Mouse (Mus musculus): Measurements from ENCODE around the gene Agfg2. TPM values are rescaled to one million over a fixed set of nuclear protein-coding genes. Genes with fewer than 3 reads are reported as not detected.
A peak's percentile ranks its signal among the peaks of the same experiment; 100 is the strongest.
"Not testable (repeated sequence)": the region's sequence is repeated elsewhere in the genome, so short reads cannot be mapped to it uniquely, and the experiment has no call there.

Agfg2 gene
- polyA plus RNA-seq, 1 experiment from 2014 or later: 13.6 TPM

- Histone ChIP-seq H3K36me3 (ENCODE audit: control insufficient read depth, insufficient read depth, low read length) (no peaks in the 10 kb centered on the region), H3K27ac (ENCODE audit: low read depth, low read length) (no peak overlapping the region; the same call in 1 of the 2 replicates), H3K4me1 (ENCODE audit: control insufficient read depth, insufficient read depth, low read length) (peaks cover 20% of the 10 kb centered on the region), H3K27me3 (ENCODE audit: control insufficient read depth, insufficient read depth, low read length) (no peaks in the 10 kb centered on the region), H3K4me3 (ENCODE audit: low read depth, low read length) (peak overlapping the region; percentile 91), H3K9me3 (ENCODE audit: control insufficient read depth, low read length) (no peaks in the 10 kb centered on the region), H3K4me2 (ENCODE audit: low read depth) (peak overlapping the region; percentile 82), H3K9ac (ENCODE audit: low read length) (peak overlapping the region; percentile 83)
- DNase-seq (ENCODE audit: low spot score) (no peak), ATAC-seq (ENCODE audit: insufficient read depth, low FRiP score, low TSS enrichment) (no peak)
- WGBS: 28% methylated on average over 6 of the region's 6 CpGs
Measured at GRCm38 (mm10) chr5:137629906-137630545, 54.5 kb downstream of the Agfg2 start.

GRCm38 (mm10) chr5:137629306-137629721, 55.2 kb downstream of the Agfg2 start:
- peak; percentile 46 for ATAC-seq (ENCODE audit: insufficient read depth, low FRiP score, low TSS enrichment)
- H3K36me3 ChIP-seq (ENCODE audit: control insufficient read depth, insufficient read depth, low read length): no peaks in the 10 kb centered on the region
- H3K4me2 ChIP-seq (ENCODE audit: low read depth): peak overlapping the region; percentile 82
- DNase-seq (ENCODE audit: low spot score): no peak
- WGBS: under 1% methylated on average over 23 of the region's 23 CpGs
- H3K27me3 ChIP-seq (ENCODE audit: control insufficient read depth, insufficient read depth, low read length): no peaks in the 10 kb centered on the region
- H3K9ac ChIP-seq (ENCODE audit: low read length): peak overlapping the region; percentile 83
- peak overlapping the region; percentile 91 for H3K4me3 ChIP-seq (ENCODE audit: low read depth, low read length)
- peak overlapping the region; percentile 91 for H3K27ac ChIP-seq (ENCODE audit: low read depth, low read length)
- H3K4me1 ChIP-seq (ENCODE audit: control insufficient read depth, insufficient read depth, low read length): peaks cover 20% of the 10 kb centered on the region
- H3K9me3 ChIP-seq (ENCODE audit: control insufficient read depth, low read length): no peaks in the 10 kb centered on the region

- Histone ChIP-seq H3K9me3 (ENCODE audit: control insufficient read depth, low read length) (no peaks in the 10 kb centered on the region), H3K27me3 (ENCODE audit: control insufficient read depth, insufficient read depth, low read length) (no peaks in the 10 kb centered on the region), H3K4me1 (ENCODE audit: control insufficient read depth, insufficient read depth, low read length) (peaks cover 20% of the 10 kb centered on the region), H3K27ac (ENCODE audit: low read depth, low read length) (peak within 1 kb of the TSS; percentile 91), H3K36me3 (ENCODE audit: control insufficient read depth, insufficient read depth, low read length) (no peaks in the 10 kb centered on the region), H3K4me3 (ENCODE audit: low read depth, low read length) (peak within 1 kb of the TSS; percentile 91), H3K9ac (ENCODE audit: low read length) (peak within 1 kb of the TSS; percentile 83), H3K4me2 (ENCODE audit: low read depth) (peak within 1 kb of the TSS; percentile 82)
- DNase-seq (ENCODE audit: low spot score): peak; percentile 100
- ATAC-seq (ENCODE audit: insufficient read depth, low FRiP score, low TSS enrichment): peak; percentile 99
- under 1% methylated on average over 46 of the region's 46 CpGs for WGBS
Measured at GRCm38 (mm10) chr5:137628498-137629305, 55.8 kb downstream of the Agfg2 start, which contains the start of the genes Fbxo24, Lrch4 and Gm20605. Gene Fbxo24, minus strand, starts transcription at chr5:137629002. Gene Lrch4, plus strand, starts transcription at chr5:137629121. Gene Gm20605, plus strand, starts transcription at chr5:137629175.

GRCm38 (mm10) chr5:137627991-137628390, 56.5 kb downstream of the Agfg2 start:
- Histone ChIP-seq H3K9me3 (ENCODE audit: control insufficient read depth, low read length) (no peaks in the 10 kb centered on the region), H3K9ac (ENCODE audit: low read length) (peak overlapping the region; percentile 52), H3K4me2 (ENCODE audit: low read depth) (peak overlapping the region; percentile 62), H3K36me3 (ENCODE audit: control insufficient read depth, insufficient read depth, low read length) (no peaks in the 10 kb centered on the region), H3K4me1 (ENCODE audit: control insufficient read depth, insufficient read depth, low read length) (peaks cover 20% of the 10 kb centered on the region), H3K4me3 (ENCODE audit: low read depth, low read length) (peak overlapping the region; percentile 91), H3K27ac (ENCODE audit: low read depth, low read length) (peak overlapping the region; percentile 61), H3K27me3 (ENCODE audit: control insufficient read depth, insufficient read depth, low read length) (no peaks in the 10 kb centered on the region)
- DNase-seq (ENCODE audit: low spot score) (peak; percentile 31), ATAC-seq (ENCODE audit: insufficient read depth, low FRiP score, low TSS enrichment) (no peak)
- 5% methylated on average over 9 of the region's 9 CpGs for WGBS

GRCm38 (mm10) chr5:137623937-137624530, 60.5 kb downstream of the Agfg2 start:
- H3K4me3 ChIP-seq (ENCODE audit: low read depth, low read length): no peak overlapping the region
- 84% methylated on average over 11 of the region's 11 CpGs for WGBS
- no peak overlapping the region for H3K4me2 ChIP-seq (ENCODE audit: low read depth)
- H3K9me3 ChIP-seq (ENCODE audit: control insufficient read depth, low read length): no peaks in the 10 kb centered on the region
- no peak overlapping the region for H3K27ac ChIP-seq (ENCODE audit: low read depth, low read length)
- no peak overlapping the region for H3K9ac ChIP-seq (ENCODE audit: low read length)
- H3K27me3 ChIP-seq (ENCODE audit: control insufficient read depth, insufficient read depth, low read length): no peaks in the 10 kb centered on the region
- DNase-seq (ENCODE audit: low spot score) (no peak), ATAC-seq (ENCODE audit: insufficient read depth, low FRiP score, low TSS enrichment) (no peak)
- H3K36me3 ChIP-seq (ENCODE audit: control insufficient read depth, insufficient read depth, low read length): no peaks in the 10 kb centered on the region
- no peaks in the 10 kb centered on the region; the same call in 1 of the 2 replicates for H3K4me1 ChIP-seq (ENCODE audit: control insufficient read depth, insufficient read depth, low read length)

- no peak for ATAC-seq (ENCODE audit: insufficient read depth, low FRiP score, low TSS enrichment)
- no peaks in the 10 kb centered on the region for H3K9me3 ChIP-seq (ENCODE audit: control insufficient read depth, low read length)
Measured at GRCm38 (mm10) chr5:137615347-137615746, 69.2 kb downstream of the Agfg2 start.

GRCm38 (mm10) chr5:137614921-137615320, 69.6 kb downstream of the Agfg2 start:
- not testable (repeated sequence) for H3K4me1 ChIP-seq (ENCODE audit: control insufficient read depth, insufficient read depth, low read length); ATAC-seq (ENCODE audit: insufficient read depth, low FRiP score, low TSS enrichment); H3K4me2 ChIP-seq (ENCODE audit: low read depth); H3K4me3 ChIP-seq (ENCODE audit: low read depth, low read length); H3K9me3 ChIP-seq (ENCODE audit: control insufficient read depth, low read length); H3K27me3 ChIP-seq (ENCODE audit: control insufficient read depth, insufficient read depth, low read length); H3K9ac ChIP-seq (ENCODE audit: low read length); H3K27ac ChIP-seq (ENCODE audit: low read depth, low read length); H3K36me3 ChIP-seq (ENCODE audit: control insufficient read depth, insufficient read depth, low read length); DNase-seq (ENCODE audit: low spot score)
- 89% methylated on average over 2 of the region's 2 CpGs for WGBS

More at GRCm38 (mm10) chr5:137615347-137615746, 69.2 kb downstream of the Agfg2 start:
- Histone ChIP-seq H3K27me3 (ENCODE audit: control insufficient read depth, insufficient read depth, low read length) (no peaks in the 10 kb centered on the region), H3K4me2 (ENCODE audit: low read depth) (no peak overlapping the region), H3K27ac (ENCODE audit: low read depth, low read length) (no peak overlapping the region), H3K4me1 (ENCODE audit: control insufficient read depth, insufficient read depth, low read length) (no peaks in the 10 kb centered on the region), H3K9ac (ENCODE audit: low read length) (no peak overlapping the region), H3K36me3 (ENCODE audit: control insufficient read depth, insufficient read depth, low read length) (no peaks in the 10 kb centered on the region), H3K4me3 (ENCODE audit: low read depth, low read length) (no peak overlapping the region)
- WGBS: 93% methylated on average over 7 of the region's 7 CpGs
- no peak for DNase-seq (ENCODE audit: low spot score)

GRCm38 (mm10) chr5:137613550-137613949, 71.0 kb downstream of the Agfg2 start, which contains the start of gene Pcolce:
Gene Pcolce, minus strand, starts transcription at chr5:137613784.
- H3K4me2 ChIP-seq (ENCODE audit: low read depth): no peak within 1 kb of the TSS
- WGBS: 65% methylated on average over 11 of the region's 11 CpGs
- H3K4me1 ChIP-seq (ENCODE audit: control insufficient read depth, insufficient read depth, low read length): peaks cover 1% of the 10 kb centered on the region
- ATAC-seq (ENCODE audit: insufficient read depth, low FRiP score, low TSS enrichment): no peak
- no peaks in the 10 kb centered on the region for H3K36me3 ChIP-seq (ENCODE audit: control insufficient read depth, insufficient read depth, low read length)
- H3K9me3 ChIP-seq (ENCODE audit: control insufficient read depth, low read length): no peaks in the 10 kb centered on the region
- H3K27me3 ChIP-seq (ENCODE audit: control insufficient read depth, insufficient read depth, low read length): 0 out of 2 replicates have a peak, but pooled peaks cover 2% of the 10 kb centered on the region
- DNase-seq (ENCODE audit: low spot score): no peak
- H3K4me3 ChIP-seq (ENCODE audit: low read depth, low read length): no peak within 1 kb of the TSS
- no peak within 1 kb of the TSS for H3K9ac ChIP-seq (ENCODE audit: low read length)
- H3K27ac ChIP-seq (ENCODE audit: low read depth, low read length): no peak within 1 kb of the TSS

Measured in neural tube, embryonic 11.5 days (tissue).